Mouse (Mus musculus): ENCODE measurements around the gene Sypl. TPM values are rescaled to one million over a fixed set of nuclear protein-coding genes. Genes with fewer than 3 reads are reported as not detected.

The Sypl gene
- total RNA-seq (2022) = 10 to 100 TPM; 77.2 to 85.1 (median 80.7) TPM

GRCm38 (mm10) chr12:32953596-32954215 is at the start of gene Sypl:
TSS of gene Sypl (plus strand) at chr12:32953891.
- DNase-seq (ENCODE audit: low spot score) = peak; percentile 95

GRCm38 (mm10) chr12:32909686-32910085 is 44.0 kb upstream of the Sypl start:
- no peak for DNase-seq (ENCODE audit: low spot score)

- DNase-seq (ENCODE audit: low spot score) = peak; percentile 79
Measured at GRCm38 (mm10) chr12:32910092-32910491, 43.6 kb upstream of the Sypl start.

GRCm38 (mm10) chr12:32910560-32911194 is 43.0 kb upstream of the Sypl start:
- DNase-seq (ENCODE audit: low spot score) = no peak

- no peak for DNase-seq (ENCODE audit: low spot score)
Measured at GRCm38 (mm10) chr12:32911569-32911968, 42.1 kb upstream of the Sypl start.

GRCm38 (mm10) chr12:32912772-32913171 is 40.9 kb upstream of the Sypl start:
- no peak for DNase-seq (ENCODE audit: low spot score)

- no peak for DNase-seq (ENCODE audit: low spot score)
Measured at GRCm38 (mm10) chr12:32918683-32919082, 35.0 kb upstream of the Sypl start.

GRCm38 (mm10) chr12:32919091-32919490 is 34.6 kb upstream of the Sypl start:
- DNase-seq (ENCODE audit: low spot score) = no peak

GRCm38 (mm10) chr12:32919527-32919926 is 34.2 kb upstream of the Sypl start:
- DNase-seq (ENCODE audit: low spot score) = no peak

GRCm38 (mm10) chr12:32920185-32920788 is 33.4 kb upstream of the Sypl start:
- DNase-seq (ENCODE audit: low spot score) = peak; percentile 77

- DNase-seq (ENCODE audit: low spot score) = no peak
Measured at GRCm38 (mm10) chr12:32921071-32921470, 32.6 kb upstream of the Sypl start.

- no peak for DNase-seq (ENCODE audit: low spot score)
Measured at GRCm38 (mm10) chr12:32921532-32922131, 32.1 kb upstream of the Sypl start.

- no peak for DNase-seq (ENCODE audit: low spot score)
Measured at GRCm38 (mm10) chr12:32924245-32924644, 29.4 kb upstream of the Sypl start.

- DNase-seq (ENCODE audit: low spot score) = no peak
Measured at GRCm38 (mm10) chr12:32926331-32927172, 27.1 kb upstream of the Sypl start.

GRCm38 (mm10) chr12:32927231-32927835 is 26.4 kb upstream of the Sypl start:
- DNase-seq (ENCODE audit: low spot score) = no peak

GRCm38 (mm10) chr12:32928180-32928579 is 25.5 kb upstream of the Sypl start:
- DNase-seq (ENCODE audit: low spot score) = no peak

- DNase-seq (ENCODE audit: low spot score) = no peak
Measured at GRCm38 (mm10) chr12:32929831-32930513, 23.7 kb upstream of the Sypl start.

GRCm38 (mm10) chr12:32930566-32930965 is 23.1 kb upstream of the Sypl start:
- DNase-seq (ENCODE audit: low spot score) = no peak

GRCm38 (mm10) chr12:32936246-32936946 is 17.3 kb upstream of the Sypl start:
- DNase-seq (ENCODE audit: low spot score) = no peak

- DNase-seq (ENCODE audit: low spot score) = no peak
Measured at GRCm38 (mm10) chr12:32941141-32941540, 12.6 kb upstream of the Sypl start.
